Mouse (Mus musculus) stomach, postnatal 0 days (tissue): ENCODE measurements around the gene Gm16181.

ENCODE experiments used
- CTCF ChIP-seq: IDR thresholded peaks from 2 replicates; pipeline ENCODE4 v1.5.1; 2016; ENCODE audit warnings: antibody characterized with exemption, low read depth, mild to moderate bottlenecking, moderate library complexity
- EP300 ChIP-seq: optimal IDR thresholded peaks from 2 replicates; pipeline ENCODE3; 2016; ENCODE audit warnings: antibody characterized with exemption

DNA sequence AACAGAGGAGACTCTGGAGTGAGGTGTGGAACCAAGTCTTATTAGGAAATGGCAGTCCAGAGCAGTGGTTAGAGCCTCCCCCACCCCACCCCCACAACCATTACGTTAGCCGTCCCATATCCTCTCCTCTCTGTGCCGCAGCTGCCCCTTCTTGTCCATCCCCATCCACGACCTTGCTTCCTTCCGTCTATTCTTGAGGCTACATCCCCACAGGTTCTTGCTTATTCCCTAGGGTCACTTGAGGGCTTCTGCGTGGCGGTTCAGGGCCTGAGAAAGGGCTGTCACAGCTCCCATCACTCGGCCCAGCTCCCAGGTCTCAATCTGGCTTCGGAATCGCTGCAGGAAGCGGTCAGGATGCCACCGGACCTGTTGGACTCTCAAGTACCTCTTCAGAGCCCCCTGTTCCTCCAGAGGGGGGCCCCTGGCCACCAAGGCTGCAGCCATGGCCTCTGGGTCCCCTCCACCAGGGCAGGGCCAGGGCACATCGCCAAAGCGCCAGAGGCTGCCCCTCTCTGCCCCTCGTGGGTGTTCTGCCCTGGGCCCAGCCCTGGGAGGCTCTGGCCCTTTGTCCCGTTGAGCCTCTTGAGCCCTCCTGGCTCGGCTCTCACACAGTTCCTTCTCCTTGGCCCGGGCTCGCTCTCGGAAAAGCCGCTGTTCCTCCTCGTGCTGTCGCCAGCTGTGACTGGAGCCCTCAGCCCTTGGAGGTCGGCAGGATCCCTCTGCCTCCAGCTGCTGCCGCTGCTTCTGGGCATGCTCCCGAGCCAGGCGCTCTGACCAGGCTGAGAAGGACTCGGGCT is at the start of gene Gm16181:
- TF ChIP-seq CTCF: no peak
- no peak for TF ChIP-seq EP300
